Mouse (Mus musculus) CD4-positive, CD25-positive, alpha-beta regulatory T cell, adult 9 weeks (primary cell): ENCODE results near the gene Gm2163. TPM values are rescaled to one million over a fixed set of nuclear protein-coding genes. Genes with fewer than 3 reads are reported as not detected.

Experiments used
- polyA plus RNA-seq: library from polyadenylated mRNA; unstranded; fragments of 100-300 nt; shearing (Covaris generic); gene quantifications from one replicate; pipeline ENCODE4 v1.2.1, GENCODE M21; 2017

The Gm2163 gene
- not detected for polyA plus RNA-seq

DNA sequence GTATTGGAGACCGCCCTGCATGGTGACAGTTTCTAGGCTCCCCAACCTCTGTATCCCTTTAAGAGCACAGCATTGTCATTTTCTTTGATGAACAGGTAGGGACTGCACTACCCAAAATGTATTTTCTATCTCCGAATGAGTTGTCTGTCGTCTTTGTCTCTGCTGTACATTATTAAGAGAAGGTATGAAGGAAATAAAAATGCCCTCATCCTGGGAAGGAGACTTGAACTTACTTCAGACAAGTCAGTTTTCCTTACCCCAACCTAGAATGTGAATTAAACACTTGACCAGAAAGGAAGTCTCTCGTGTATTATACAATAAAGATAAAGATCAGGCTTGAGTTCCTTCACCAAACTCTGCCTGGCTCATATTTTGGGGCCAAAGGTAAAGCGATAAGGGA lies at the start of gene Gm2163:
Gene Gm2163, plus strand, starts transcription at position 301 of the 400 bp plus-strand sequence.

DNA sequence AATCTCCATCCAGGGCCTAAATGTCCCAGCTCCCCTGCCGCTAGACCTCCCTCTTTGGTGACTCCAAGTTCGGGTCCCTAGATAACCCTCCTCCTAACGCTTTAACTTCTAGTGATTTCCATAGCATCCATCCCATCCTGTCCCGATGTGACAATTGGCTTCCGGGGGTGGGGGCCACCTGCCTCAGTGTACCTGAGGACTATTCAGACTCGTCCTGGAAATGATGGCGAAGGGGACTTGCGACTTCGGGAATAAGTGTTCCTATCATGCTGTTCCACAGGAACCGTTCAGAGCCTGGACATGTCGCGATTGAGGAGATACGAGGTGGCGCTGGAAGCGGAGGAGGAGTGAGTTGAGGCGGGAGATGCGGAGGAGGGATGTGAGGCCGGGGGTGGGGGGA lies 27.5 kb upstream of the Gm2163 start, which contains the start of gene Gm21586:
Gene Gm21586, plus strand, starts transcription at position 301 of the 400 bp plus-strand sequence.

GRCm38 (mm10) chr4:42528075-42528474 lies 61.5 kb downstream of the Gm2163 start, which contains the start of gene Fam205a2:
TSS of gene Fam205a2 (minus strand) at chr4:42528175.

GRCm38 (mm10) chr4:42611895-42612294 lies 145.3 kb downstream of the Gm2163 start, which contains the start of gene Gm10591:
TSS of gene Gm10591 (plus strand) at chr4:42612195.

DNA sequence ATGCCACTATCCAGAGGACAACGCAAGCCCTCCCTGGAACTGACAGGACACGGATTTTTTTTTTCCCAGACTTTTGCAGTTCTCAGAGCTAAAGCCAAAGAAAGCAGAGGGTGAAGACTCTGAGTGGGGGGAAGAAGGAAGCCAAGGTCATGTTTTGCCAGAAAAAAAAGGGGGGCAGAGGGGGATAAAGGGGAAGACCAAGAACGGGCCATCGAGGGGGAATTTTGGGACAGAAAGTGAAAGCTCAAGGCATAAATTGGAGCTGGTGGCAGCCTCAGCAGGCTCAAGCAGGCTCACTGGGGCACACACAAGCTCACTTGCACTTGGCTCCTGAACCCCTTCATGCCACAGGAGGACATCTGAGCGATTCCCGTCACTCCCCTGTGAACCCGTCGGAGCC lies 162.9 kb downstream of the Gm2163 start, which contains the start of gene Gm2564:
Gene Gm2564, plus strand, starts transcription at position 301 of the 400 bp plus-strand sequence.

Other genes with a start within 250 kb of the Gm2163 start
- not detected for gene Gm10600, start 226.1 kb upstream of the Gm2163 start, polyA plus RNA-seq
- gene Ccl21b, start 211.0 kb upstream of the Gm2163 start, polyA plus RNA-seq, result not detected
- not detected for gene Gm21953, start 172.5 kb upstream of the Gm2163 start, polyA plus RNA-seq
- gene Fam205a3, start 148.4 kb upstream of the Gm2163 start, polyA plus RNA-seq, result not detected
- not detected for gene Gm21586, start 27.4 kb upstream of the Gm2163 start, polyA plus RNA-seq
- not detected for gene Fam205a2, start 61.4 kb downstream of the Gm2163 start, polyA plus RNA-seq
- not detected for gene Gm10591, start 145.4 kb downstream of the Gm2163 start, polyA plus RNA-seq
- gene Gm2564, start 163.0 kb downstream of the Gm2163 start, polyA plus RNA-seq, result not detected
- gene Ccl27b, start 188.5 kb downstream of the Gm2163 start, polyA plus RNA-seq, result not detected
- gene Il11ra2, start 195.1 kb downstream of the Gm2163 start, polyA plus RNA-seq, result not detected